Mouse (Mus musculus): ENCODE results near the gene Stk33.

Gene Stk33

DNA sequence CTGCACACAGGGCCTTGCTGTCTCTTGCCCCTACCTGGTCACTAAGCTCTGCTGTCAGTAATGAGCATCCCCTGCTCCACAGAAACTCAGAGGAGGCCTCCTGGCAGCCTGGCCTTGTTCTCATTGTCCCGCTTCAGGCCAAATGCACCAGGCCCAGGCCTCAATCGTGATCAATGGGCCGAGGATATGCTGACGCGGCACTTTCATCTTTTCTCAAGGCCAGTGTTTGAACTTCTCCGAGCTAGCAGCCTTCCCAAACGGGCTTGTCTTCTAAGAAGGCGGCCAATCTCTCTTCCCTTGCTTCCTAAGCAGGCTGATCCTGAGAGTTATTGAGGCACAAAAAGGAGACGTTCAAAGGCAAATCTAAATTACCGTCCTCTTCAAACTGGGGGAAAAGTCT is 200.2 kb downstream of the Stk33 start:
- DNase-seq = no peak

DNA sequence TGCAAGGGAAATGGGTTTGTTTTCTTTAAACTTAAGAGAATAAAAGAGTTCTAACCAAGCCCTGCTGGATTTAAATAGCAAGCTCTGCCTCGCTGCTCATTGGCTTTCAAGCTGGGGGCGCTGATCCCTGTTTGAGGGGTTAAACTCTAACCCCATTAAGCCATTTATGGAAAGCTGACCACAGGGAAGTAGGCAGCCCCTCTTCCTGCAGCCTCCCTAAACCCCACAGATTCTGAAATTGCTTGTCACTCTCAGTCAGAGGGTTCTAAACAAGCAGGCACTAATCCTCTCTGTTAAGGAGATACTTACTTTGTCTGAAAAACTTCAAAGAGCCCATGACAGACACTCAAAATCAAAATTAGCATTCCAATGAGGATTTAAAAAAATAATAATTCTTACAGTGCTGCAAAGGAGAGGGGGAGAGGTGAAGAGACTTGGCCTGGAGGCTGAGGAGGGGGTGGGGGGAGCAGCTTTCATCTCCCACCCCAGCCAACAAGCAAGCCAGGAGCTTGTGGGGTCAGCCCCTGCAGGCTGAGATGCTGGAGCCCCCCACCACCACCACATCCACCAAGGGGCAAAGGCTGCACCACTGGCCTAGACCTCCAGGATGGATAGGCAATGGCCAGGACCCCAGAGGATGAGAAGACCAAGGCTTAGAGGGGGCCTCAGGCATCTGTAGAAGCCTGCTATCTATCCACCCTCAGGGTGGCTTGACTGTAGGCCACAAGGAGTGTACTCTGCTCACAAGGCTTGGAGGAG is 203.8 kb downstream of the Stk33 start:
- DNase-seq = no peak

GRCm38 (mm10) chr7:109234476-109234875 is 204.4 kb downstream of the Stk33 start:
- DNase-seq = no peak

DNA sequence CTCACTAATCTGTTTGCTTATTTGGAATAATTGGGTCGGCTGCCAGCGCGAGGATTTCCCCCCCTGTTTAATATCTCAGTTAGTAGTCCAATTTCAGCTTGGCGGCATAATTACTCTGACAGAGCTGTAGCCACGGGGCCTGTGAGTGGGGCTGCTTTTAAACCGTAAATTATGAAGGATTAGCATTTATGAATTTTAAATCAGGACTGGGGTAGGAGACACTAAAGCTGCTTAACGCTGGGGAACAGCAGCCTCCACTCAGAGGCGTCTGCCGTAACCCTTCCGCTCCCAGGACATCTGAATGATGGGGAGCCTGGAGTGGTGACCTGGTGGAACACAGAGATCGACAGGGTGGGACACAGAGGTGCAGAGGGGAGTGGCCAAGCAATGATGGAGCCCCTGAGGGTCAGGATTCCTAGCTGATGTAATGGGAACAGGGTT is 207.0 kb downstream of the Stk33 start:
- no peak for DNase-seq

DNA sequence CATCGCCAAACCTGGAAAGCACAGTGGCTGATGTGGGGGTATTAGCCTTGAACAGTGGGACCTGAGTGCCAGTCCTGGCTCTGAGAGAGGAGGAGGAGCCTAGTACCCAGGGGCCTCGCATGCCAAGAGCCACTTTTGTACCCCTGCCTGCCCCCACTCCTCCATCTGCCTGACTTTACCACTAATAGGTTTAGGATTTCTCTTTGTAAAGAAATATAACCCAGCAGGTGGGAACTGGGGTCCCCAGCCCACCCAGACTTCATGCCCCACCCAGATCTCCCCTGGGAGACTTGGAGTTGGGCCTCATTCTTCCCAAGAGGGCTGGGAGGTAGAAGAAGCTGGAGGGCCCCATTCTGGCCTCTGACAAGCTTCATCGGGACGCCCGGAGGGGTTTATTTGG is 207.6 kb downstream of the Stk33 start:
- no peak for DNase-seq

GRCm38 (mm10) chr7:109230806-109231205 is 208.1 kb downstream of the Stk33 start:
- peak in 1 of 2 experiments; percentile 58 for DNase-seq
